Mouse (Mus musculus) urinary bladder, postnatal 4 days (tissue): ENCODE measurements around the gene Pdhx.

Experiments
- DNase-seq, 2 experiments: peaks; one replicate each; pipeline ENCODE4 v3.0.0; 2021 to 2022; ENCODE audit warnings: low spot score in 2 of 2

The Pdhx gene

GRCm38 (mm10) chr2:103062865-103063264 is 10.4 kb downstream of the Pdhx start:
- DNase-seq: no peak

DNA sequence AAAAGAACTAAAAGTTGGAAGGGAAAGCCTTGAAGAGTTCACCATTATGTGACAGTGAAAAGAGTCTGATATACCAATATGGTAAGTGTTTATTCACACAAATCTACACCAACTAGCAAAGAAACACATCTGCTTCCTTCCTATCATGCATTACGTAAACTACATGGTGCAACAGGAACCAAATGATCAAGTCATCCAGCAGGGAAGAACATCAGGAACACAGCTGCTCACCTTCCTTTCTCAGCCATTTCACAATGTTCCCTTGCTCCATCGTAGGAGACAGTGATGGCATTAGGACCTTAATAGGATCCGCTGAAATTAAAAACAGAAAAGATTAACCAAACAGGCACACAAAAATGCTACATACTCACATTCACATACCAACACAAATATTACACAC is 15.0 kb downstream of the Pdhx start:
- no peak for DNase-seq

- DNase-seq: no peak
Observed at GRCm38 (mm10) chr2:103055820-103056219, 17.5 kb downstream of the Pdhx start.

- DNase-seq: no peak
Observed at GRCm38 (mm10) chr2:103051937-103052893, 21.1 kb downstream of the Pdhx start.

DNA sequence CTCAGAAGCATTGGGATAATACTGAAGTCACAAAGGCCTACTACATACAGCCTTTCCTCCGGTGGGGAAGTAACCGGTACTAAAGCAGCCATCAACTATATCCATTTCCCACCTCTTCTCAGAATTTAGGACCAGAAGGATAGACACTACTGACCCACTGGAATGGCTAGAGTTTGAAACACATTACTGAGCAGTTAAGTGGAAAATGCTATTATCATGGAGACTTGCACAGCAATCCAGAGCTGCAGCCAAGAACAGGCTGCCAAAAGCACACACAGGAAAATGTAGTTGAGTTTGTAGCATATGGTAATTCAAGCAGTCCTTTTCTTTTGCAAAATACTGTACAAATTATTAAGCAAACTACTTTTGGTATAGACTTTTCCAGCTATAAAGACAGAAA is 28.0 kb downstream of the Pdhx start:
- no peak for DNase-seq

- DNase-seq: no peak
Observed at GRCm38 (mm10) chr2:103040896-103041295, 32.4 kb downstream of the Pdhx start.

DNA sequence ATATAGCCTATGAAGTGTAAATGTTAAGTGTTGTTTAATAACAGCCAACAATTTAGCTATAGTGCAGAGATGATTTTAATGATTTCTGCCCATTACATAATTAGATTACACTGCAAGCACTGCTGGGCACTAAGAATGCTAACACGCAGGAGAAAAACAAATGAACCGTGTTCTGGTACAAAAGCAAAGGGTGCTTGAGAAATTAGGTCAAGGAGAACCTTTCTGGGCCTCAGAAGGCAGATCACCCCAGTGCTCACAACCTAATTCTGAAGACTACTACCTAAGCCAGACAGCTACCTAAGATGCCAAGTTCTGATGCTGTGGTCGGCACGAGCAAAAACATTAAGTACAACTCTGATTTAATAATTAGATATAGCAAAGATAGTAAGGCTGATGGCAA is 35.5 kb downstream of the Pdhx start:
- DNase-seq: no peak

DNA sequence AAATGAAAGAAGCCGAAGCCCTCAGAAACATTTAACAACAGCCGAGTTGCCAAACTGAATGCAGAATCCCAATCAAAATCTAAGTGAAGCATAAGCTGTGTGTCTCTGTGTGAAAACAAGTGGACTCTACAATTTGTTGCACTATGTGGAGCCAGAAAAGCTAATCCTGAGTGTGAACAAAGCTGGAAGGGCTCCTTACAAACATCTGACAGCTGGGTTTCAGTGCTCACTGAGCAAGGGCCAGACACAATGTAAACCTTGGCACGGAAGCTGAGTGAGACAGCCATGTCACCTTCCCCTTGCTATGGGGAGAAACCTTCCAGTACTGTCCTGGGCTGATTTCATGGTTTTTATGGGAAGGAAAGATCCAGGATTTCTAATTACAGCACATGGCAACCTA is 50.6 kb downstream of the Pdhx start:
- DNase-seq: no peak

DNA sequence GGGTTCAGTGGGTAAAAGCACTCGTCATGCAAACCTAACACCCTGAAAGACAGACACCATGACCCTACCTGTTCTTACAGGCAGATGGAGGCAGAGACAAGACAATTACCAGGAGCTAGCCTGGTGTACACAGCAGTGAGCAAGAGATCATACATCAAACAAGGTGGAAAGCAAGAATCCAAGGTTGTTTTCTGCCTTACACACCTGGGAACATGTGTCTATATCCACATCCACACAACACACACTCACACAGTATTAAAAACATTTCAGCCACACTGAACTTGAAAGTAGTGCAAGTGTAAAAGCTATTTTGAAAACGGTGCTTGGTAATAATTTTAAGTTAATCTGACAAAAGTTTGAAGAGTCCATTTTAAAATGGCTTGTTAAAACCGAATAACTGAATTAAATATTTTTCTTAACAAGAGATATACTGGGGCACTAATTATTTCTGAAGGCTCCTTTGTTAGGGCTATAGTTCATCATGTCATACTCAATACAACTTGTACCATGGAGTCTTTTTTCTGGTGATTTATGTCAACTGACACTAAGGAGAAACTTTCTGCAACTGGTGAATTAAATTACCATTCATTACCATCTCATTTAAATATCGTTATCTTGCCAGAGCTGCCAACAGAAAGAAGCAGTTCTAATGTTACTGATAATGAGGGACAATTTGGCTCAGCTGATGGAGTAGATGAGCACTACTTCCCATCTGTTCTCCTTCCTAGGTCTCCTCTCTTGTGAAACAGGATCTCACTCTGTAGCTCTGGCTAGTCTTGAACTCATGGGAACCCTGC is 52.9 kb downstream of the Pdhx start:
- DNase-seq: no peak

DNA sequence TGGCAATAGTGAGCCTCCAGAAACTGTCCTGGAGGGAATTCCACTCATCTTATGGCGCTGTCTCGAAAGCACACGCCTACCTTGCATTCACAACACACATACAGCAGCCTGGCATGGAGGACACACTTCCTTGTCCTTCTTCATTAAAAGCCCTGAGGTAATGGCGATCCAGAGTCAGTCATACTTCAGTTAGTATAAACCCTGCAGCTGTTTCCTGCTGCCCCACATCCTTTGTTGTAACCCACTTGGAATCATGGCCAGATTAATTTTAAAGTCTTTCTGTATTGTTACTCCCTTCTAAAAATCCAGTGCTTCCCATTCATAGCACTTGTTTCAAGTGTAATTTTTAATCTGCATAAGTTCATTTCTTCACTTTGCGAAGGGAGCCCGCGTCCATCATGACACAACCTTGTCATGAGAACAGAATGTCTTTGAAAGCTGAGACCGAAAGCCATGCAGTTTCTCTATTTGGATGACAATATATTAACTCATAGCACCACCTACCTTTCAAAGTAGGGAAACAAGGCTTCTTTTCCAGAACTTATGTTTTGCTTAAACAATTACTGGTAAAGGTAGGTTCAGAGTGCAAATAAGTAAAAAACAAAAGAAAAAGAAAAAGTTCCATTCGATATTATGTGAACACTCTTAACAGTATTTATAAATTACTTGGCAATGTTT is 54.4 kb downstream of the Pdhx start:
- DNase-seq: no peak

- DNase-seq: no peak
Observed at GRCm38 (mm10) chr2:103017391-103017824, 55.9 kb downstream of the Pdhx start.

- no peak for DNase-seq
Observed at GRCm38 (mm10) chr2:103016089-103016488, 57.2 kb downstream of the Pdhx start.

DNA sequence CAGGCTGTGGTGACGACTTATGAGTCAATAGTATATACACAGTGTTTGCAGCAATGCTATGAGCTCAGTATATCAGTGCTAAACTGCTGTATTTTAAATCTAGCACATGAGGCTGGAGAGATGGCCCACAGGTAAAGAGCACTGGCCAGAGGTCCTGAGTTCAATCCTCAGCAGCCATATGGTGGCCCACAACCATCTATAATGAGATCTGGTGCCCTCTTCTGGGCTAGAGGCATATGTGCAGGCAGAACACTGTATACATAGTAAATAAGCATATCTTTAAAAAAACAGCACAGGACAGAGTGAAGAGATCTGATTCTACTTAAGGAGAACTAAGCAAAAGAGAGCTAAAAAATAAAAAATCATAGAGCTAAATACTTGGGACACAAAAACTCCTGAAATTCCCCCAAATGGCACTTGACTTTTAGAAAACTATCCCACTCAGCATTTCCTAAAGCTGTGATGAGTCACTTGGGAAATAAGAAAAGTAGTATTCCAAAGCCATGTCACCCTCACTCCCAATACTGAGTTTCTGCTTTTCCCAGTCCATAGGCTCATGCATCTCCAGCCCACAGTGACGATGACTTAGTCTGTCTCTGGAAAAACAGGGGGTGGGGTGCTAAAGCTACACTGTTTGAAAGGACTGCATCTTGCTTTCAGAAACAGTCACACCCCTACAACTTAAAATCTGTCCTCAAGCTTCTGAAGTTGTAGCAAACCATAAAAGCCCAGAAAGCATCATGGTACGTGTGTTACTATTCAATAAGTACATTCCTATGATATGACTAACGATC is 60.3 kb downstream of the Pdhx start:
- DNase-seq: no peak

DNA sequence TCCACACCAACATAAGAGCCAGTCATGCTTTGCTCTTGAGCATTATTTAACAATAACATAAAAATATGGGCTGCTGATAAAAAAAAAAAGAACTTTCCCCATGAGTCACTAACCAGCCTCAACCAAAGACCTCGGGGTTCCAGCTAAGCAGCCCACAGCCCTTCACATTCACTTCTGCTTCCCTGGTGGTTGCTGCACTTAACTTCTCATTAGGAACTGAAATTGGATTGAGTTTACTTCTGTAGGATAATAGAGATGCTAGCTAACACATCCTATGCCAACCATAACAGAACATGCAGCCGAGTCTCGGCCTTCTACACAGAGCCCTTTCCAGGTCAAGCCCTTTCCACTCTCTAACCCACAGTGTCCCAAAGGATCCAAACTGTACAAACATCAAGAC is 65.1 kb downstream of the Pdhx start:
- no peak for DNase-seq

- no peak for DNase-seq
Observed at GRCm38 (mm10) chr2:103004599-103004998, 68.7 kb downstream of the Pdhx start.

GRCm38 (mm10) chr2:102999153-102999575 is 74.1 kb downstream of the Pdhx start:
- DNase-seq: no peak

DNA sequence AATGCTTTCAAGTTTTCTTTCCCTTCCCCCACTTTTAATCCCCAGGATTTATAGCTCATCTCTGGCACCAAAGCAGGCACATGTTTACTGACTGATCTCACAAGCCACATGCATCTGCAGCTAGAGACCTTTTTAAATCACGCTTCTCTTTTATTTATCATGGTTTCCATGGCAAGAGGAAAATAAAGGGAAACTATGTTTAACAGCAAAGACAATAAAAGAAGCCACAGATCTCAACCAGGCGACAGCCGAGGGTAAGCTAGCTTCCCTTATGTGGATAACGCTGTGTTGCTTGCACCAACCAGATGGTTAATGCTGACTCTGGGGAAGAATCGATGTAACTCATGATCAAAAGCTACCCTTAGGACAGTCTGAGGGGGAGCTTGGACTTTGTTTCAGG is 75.0 kb downstream of the Pdhx start:
- no peak for DNase-seq

DNA sequence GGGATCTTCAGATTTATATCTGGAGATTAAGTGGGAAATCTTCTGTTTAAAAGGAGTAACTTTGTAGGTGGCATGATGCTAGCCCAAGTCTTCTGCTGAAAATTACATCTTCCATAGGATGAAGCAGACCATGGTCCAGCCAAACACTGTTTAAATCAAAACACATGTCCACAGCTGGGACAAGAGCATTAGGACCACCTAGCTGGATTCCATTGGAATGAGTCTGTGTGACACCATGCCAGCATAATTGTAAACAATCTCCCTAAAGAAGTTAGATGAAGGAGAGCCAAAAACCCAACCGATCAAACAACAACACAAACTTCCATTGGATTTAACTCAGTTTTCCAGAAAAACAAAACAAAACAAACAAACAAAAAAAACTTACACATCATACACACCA is 75.4 kb downstream of the Pdhx start:
- no peak for DNase-seq

GRCm38 (mm10) chr2:102993841-102994607 is 79.3 kb downstream of the Pdhx start:
- DNase-seq: no peak

- no peak for DNase-seq
Observed at GRCm38 (mm10) chr2:102992405-102992804, 80.9 kb downstream of the Pdhx start.

DNA sequence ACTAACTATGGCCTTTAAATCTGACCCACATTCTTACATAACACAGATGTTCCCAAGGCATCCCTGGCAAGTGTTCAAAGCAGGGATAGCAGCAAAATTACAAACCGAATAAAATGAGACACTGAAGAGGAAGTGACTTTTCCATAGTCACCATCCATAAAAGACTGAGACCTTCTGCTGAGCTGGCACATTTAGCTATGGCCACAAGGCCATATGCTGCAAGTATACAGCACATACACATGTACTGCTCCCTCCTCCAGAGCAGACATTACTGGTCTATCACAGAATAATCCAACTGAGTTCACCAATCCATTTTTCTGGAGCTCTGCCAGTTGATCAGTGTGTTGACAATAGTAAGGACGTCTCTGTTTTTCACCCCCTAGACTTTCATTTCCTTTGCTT is 83.0 kb downstream of the Pdhx start:
- DNase-seq: no peak
